Mouse (Mus musculus): ENCODE measurements around the gene Entpd1.
A peak's percentile ranks its signal among the peaks of the same experiment; 100 is the strongest.

The Entpd1 gene

DNA sequence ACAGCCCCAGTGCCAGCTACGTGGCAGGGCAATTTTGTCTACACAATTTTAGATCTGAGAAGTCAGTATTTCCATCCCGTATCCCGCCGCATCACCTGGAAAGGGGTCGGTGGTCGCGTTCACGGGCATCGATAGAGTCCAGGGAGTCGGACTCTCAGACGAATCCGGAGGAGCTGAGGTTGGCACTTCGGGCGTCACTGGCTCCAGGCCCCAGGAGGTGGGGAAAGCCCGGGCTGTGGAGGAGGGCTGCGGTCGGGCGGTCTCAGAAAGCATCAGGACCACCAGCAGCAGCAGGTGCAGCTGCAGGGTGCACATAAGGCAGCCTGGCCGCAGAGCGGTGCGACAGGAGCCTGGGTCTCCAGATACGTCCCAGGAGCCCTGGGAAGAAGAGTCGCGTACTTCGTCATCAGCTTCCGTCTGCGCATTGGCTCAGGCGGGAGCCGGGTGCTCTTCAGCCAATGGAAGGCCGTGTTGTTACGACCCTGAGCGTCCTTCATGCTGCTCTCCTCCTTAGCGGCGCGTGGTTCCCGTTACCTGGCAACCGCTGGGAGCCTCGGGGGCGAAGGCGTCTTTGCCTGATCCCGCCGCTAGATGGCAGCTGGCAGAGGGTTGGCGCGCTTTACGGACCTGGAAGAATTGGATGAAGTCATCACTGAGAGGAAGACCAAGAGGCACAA is at the start of gene Entpd1, which contains the start of gene Tctn3:
TSS of gene Entpd1 (plus strand) at position 537 of the 677 bp plus-strand sequence.
TSS of gene Tctn3 (minus strand) at position 404 of the 677 bp plus-strand sequence.
- TF ChIP-seq GATA4 (IDR thresholded peaks at IDR 0.05; ENCODE audit: insufficient replicate concordance, low read length), result peak; percentile 20; the same call in 1 of the 2 replicates

DNA sequence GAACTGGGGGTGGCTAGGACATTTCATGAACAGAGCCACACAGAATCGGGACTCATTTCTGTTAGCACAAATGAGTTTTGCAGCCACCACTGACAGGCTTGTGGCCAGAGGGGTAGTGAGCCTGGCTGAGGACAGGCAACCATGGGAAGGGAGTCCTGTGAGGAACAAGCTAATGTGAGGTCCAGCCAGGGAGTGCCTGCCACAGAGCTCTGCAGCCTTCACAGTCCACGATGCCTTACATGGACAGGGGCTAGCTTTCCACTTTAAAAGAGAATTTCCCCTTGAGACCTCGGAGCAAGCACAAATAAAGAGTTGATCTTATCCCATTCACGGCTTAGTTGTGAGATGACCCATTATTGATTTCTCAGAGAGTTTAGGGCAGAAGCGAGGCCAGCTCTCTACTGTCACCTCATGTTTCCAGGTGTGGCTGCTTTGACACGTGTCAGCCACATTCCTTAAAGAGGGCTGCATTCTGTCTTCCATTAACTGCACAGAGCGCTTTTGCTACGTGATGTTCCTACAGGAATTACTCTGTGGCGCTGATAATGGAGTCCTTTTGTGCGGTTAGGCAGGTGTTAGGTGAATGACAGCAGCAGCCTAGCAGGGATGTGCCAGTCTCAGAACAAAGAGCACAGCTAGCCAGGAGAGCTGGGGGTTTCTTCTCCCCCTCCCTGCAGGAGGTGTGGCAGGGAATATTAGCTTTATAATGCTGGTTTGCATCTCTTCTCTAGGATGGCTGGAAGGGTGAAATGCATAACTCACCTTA is 48.1 kb upstream of the Entpd1 start:
- no peak for TF ChIP-seq GATA4 (IDR thresholded peaks at IDR 0.05; ENCODE audit: insufficient replicate concordance, low read length)

DNA sequence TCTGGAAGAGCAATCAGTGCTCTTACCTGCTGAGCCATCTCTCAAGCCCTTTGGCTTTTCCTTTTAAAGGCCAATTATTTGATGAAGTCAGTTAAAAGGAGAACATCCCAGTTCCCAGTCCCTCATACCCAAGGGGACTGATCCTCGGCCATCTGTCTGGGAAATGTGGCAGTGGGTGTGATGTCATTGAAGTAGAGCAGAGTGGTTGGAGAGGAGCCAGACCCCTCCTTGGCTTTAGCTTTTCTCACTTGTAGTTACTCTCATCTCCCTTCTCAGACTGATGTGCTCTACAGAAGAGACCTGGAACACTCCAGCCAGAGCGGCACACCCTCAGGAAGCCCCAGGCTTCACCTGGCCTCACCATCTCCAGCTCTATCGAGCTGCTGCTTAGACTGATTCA is 44.5 kb upstream of the Entpd1 start:
- no peak for TF ChIP-seq GATA4 (IDR thresholded peaks at IDR 0.05; ENCODE audit: insufficient replicate concordance, low read length)

DNA sequence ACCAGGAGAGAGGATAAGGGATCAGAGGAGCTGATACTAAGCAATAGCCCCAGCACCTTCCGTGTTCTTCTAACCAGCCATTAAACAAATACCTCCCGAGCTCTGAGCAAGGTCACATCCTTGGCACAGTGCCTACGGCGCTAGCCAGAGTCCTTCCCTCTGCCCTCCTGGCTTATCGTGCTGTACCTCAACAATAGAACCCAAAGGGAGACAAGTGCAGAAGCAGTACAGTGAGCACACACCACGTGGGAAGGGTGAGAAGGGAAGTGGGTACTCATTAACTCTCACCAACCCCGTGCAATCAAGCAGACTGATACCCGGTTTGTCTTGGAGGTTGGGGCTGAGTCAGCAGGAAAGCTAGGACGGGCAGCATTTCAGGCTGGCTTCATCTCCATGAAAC is 41.4 kb upstream of the Entpd1 start:
- no peak for TF ChIP-seq GATA4 (IDR thresholded peaks at IDR 0.05; ENCODE audit: insufficient replicate concordance, low read length)

DNA sequence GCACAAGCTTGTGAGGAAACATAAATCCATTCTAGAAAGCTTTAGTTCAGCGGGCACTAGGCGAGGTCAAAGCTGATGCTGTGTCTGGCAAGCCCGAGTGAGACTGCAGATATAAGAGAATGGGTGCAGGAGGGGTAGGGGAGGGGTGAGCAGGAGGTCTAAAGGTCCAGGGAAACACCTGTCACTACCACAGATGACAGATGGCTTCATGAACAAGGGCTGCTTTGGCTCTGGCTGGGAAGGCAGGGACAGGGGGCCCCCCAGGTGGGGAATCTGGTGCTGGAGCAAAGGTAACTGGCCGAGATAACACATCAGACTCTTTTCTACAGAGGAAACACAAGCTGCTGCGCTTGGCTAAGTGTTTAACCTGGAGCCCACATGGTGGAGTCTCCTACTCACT is 36.7 kb upstream of the Entpd1 start:
- TF ChIP-seq GATA4 (IDR thresholded peaks at IDR 0.05; ENCODE audit: insufficient replicate concordance, low read length), result no peak

DNA sequence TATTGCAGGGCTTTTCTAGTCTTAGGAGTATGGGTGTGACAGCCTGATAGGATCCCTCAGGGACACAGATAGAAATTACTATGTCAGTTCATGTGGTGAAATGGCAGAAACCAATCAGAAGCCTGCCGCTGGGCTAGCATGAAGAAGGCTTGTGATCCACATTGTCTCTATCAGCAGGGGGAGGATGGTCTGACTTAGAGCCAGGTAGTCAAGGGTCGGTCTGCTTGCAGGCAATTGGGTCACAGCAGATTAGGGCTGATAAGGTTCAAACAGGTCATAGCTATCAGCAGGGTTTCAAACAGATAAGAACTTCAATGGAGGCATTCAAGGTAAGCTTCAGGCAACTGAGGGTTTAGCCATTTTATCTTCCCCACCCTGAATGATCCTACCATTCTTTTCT is 31.3 kb upstream of the Entpd1 start:
- peak; percentile 46; the same call in 1 of the 2 replicates for TF ChIP-seq GATA4 (IDR thresholded peaks at IDR 0.05; ENCODE audit: insufficient replicate concordance, low read length)

DNA sequence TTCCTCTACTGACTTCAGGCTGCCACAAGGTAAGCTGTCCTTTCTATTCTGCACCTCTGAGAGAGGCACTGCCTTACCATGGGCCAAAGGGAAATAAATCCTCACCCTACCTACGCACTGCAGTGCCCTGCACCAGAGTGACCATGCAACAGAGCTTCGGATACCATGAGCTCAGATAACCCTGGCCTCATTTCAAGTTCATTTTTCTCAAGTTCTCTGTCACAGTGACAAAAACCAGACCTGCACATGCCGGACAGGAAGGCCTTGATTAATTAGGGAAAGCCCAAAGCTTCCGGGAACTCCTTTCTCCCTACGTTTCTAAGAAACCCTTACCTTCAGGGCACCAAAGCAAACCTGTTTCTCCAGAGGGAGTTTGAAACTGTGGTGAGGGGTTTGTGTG is 30.5 kb upstream of the Entpd1 start:
- TF ChIP-seq GATA4 (IDR thresholded peaks at IDR 0.05; ENCODE audit: insufficient replicate concordance, low read length), result no peak

DNA sequence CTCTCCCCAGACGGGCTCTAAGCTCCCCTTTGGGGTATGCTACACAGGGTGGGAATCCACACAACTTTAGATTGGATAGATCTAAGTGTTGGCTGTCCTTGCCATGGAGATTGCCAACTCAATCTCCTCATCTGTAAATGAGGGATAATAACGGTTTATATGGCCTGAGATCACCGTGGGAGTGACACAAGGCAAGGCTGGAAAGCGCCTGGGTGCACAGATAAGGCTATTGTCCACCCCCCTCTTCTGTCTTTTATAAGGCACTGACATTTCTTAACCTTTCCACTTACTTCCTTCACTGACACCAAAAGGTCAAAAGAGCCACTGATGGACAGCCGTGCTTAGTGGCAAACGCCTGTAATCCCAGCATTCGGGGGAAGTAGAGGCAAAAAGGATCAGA is 25.3 kb upstream of the Entpd1 start:
- no peak for TF ChIP-seq GATA4 (IDR thresholded peaks at IDR 0.05; ENCODE audit: insufficient replicate concordance, low read length)

DNA sequence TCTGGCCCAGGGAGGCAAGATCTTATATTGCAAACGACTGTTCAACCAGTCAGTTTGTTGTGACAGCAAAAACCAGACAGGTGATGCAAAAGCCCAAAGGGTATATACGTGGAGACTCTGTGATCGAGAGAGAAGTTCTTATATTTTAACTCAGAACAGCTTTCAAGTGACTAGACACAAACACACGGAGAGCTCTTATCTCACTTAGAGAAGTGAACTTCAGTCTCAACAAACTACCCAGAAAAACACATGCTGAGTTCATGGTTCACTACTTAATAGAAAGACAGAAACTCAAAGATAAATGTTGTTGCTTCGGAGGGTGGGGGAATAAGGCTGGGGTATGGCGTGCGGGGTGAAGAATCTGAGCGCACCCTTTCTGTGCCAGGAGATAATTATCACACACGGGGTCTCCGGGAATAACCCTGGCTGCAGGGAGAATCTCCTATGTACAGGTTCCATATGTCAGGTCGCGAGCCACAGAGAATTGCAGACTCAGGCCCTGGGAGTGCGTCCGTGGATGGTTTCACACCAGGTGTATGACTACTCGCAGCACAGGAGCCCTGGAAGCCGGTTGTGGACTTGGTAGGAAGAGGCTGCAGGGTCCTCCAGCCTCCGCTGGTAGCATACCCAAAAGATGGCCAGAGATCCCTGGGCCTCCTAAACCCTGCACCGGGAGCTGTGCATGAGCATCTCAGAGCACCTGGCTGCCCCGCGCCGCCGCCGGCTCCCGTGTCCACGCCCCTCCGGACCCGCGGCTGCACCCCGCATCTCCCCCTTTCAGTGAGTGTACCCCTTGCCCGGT is 24.5 kb upstream of the Entpd1 start:
- no peak for TF ChIP-seq GATA4 (IDR thresholded peaks at IDR 0.05; ENCODE audit: insufficient replicate concordance, low read length)

DNA sequence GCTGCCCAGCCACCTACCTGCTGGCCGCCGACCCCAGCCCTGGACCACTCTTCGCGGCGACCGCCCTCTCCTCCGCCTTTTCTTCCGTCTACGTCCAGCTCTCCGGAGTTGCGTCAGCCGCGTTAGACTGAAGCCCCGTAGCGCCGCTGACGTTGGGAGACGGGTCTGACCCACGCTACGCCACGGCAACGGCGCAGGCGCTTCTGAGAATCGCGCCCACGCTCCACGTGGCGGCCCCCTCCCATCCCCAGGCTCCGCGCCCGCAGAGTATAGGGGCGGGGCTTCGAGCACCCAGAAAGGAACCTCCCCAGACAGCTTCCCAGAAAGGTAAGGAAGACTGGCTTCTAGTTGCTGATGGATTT is 23.9 kb upstream of the Entpd1 start, which contains the start of gene Aldh18a1:
TSS of gene Aldh18a1 (minus strand) at position 171 of the 362 bp plus-strand sequence.
- TF ChIP-seq GATA4 (IDR thresholded peaks at IDR 0.05; ENCODE audit: insufficient replicate concordance, low read length), result no peak

DNA sequence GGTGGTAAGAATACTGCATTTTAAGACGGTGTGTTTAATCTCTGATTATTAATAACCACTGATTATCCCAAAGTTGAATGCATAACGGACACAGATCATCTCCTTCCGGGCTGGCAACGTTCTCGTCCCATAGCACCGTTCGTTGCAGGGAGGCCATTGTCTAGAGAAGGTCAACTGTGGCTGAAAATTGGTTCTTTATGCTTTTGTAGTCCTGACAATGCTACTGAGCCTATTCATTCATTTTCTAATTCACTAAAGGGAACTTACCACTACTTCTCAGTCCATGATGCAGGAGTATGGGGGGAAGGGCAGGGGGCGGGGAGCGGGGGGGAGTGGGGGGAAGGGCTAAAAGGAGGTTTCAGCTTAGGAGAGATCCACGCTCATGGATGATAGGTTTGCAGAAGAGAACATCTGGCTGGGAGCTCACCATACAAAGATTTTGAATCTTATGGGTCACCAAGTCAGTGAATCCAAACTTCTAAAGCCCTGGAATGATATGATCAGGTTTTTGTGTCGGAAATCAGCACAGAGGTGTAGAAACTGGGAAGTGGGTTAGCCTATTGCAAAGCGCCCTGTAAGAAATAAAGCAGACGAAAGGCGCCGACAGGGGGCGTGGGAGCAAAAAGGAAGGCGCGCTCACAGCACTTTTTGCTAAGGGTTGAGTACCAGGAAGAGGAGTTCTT is 23.2 kb upstream of the Entpd1 start:
- TF ChIP-seq GATA4 (IDR thresholded peaks at IDR 0.05; ENCODE audit: insufficient replicate concordance, low read length), result no peak

DNA sequence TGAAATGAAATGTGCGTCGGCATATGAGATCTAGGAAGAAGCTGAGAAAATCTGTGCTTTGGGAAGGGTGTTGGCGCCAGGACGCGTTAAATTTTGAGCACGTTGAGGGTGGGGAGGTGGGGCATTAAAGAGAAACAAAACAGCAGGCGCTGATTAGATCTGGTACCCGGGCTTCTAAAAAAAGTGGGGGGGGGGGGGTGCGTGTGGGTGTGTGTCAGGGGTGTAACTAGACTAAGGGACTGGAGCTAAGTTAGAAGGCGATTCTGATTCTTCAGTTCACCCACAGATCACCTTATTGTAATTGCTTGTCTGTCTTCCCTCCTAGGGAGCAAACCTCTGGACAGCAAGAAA is 22.7 kb upstream of the Entpd1 start:
- TF ChIP-seq GATA4 (IDR thresholded peaks at IDR 0.05; ENCODE audit: insufficient replicate concordance, low read length), result no peak

DNA sequence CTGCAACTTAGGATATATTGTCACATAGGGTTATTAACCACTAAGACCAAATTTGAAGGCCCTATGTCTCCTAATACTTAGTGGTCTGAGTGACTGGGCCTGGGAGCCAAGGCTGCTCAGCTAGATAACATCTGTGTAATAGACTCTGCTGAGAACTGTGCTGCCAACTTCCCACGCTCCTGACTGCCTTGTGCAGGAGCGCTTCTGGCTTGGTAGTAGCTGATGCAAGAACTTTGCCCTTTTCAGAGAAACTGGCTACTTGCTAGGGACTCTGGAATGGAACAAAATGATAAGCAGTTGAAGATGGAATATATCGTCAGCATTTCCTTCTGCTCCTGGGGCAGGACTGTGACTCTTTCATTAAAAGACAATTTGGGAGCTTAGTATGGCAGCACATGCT is 16.9 kb upstream of the Entpd1 start:
- no peak for TF ChIP-seq GATA4 (IDR thresholded peaks at IDR 0.05; ENCODE audit: insufficient replicate concordance, low read length)

DNA sequence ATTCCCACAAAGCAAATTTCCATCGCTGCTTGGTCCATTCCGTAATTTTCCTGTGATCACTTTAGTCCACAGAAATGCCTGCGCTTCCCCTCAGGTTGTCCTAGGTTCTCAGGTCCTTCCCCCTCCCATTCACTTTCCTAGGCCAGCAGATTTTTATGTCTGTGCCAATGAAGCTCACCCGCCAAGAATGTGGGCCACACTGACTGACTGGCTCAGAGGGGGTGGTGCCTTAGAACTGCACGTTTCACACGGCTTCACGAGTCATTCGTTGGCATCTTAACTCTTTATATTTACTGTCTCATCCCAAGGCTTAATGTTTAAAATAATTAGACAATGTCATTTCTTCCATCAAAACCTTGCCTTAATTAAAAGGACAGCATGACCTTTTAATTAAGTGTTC is 16.3 kb upstream of the Entpd1 start:
- TF ChIP-seq GATA4 (IDR thresholded peaks at IDR 0.05; ENCODE audit: insufficient replicate concordance, low read length), result no peak

DNA sequence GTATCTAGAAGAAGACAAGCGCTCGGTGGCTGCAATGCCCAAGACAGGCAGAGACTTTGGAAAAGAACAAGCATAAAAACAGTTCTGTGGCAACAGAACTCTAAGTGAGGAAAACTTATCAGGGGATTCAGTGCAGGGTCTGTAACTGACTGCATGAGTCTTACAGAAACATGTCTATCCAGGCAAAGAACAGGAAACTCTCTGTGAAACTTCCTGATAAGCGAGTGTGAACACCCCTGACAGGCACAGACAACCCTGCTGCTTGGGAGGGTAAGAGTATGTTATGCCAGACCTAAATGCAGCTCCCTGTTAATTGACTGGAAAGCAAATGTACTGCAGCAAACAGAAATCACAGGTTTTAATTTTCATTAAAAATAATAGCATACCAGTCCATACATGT is 10.3 kb upstream of the Entpd1 start:
- no peak for TF ChIP-seq GATA4 (IDR thresholded peaks at IDR 0.05; ENCODE audit: insufficient replicate concordance, low read length)

Data from liver, adult (tissue).